Mouse (Mus musculus) stomach, embryonic 14.5 days (tissue): ENCODE measurements around the gene Usp49. TPM values are rescaled to one million over a fixed set of nuclear protein-coding genes. Genes with fewer than 3 reads are reported as not detected.
"Not testable (repeated sequence)": the region's sequence is repeated elsewhere in the genome, so short reads cannot be mapped to it uniquely, and the experiment has no call there.

ENCODE experiments used
- ATAC-seq: fragments of 200-750 bp; cut with Nextera tagmentation; 2 replicates; pipeline ENCODE4 v1.8.0; 2017; ENCODE audit warnings: low read depth, moderate TSS enrichment; ENCODE audit not compliant: insufficient number of reproducible peaks, insufficient read depth, low FRiP score
- H3K27ac ChIP-seq: fragments of 300-500 bp; sonication (generic); 2 replicates; pipeline ENCODE4 v1.5.1; 2014; ENCODE audit warnings: mild to moderate bottlenecking, low read length, moderate library complexity, mixed read lengths
- H3K27me3 ChIP-seq: fragments of 300-500 bp; sonication (generic); 2 replicates; pipeline ENCODE4 v1.6.1; 2014; ENCODE audit warnings: low read length, control low read depth, mixed read lengths; ENCODE audit not compliant: control insufficient read depth, insufficient read depth
- H3K36me3 ChIP-seq: fragments of 300-500 bp; sonication (generic); 2 replicates; pipeline ENCODE4 v1.6.1; 2014; ENCODE audit warnings: mild to moderate bottlenecking, control low read depth, low read length, moderate library complexity, mixed read lengths; ENCODE audit not compliant: control insufficient read depth, insufficient read depth
- H3K4me1 ChIP-seq: fragments of 300-500 bp; sonication (generic); 2 replicates; pipeline ENCODE4 v1.6.1; 2014; ENCODE audit warnings: low read length, control low read depth, mixed read lengths; ENCODE audit not compliant: control insufficient read depth, insufficient read depth
- H3K4me2 ChIP-seq: fragments of 300-500 bp; sonication (generic); replicated peaks from 2 replicates; pipeline ENCODE4 v1.6.1; 2014; ENCODE audit warnings: low read depth, low read length, control low read depth
- H3K4me3 ChIP-seq: fragments of 300-500 bp; sonication (generic); 2 replicates; pipeline ENCODE4 v1.5.1; 2014; ENCODE audit warnings: low read depth, low read length, control low read depth
- H3K9ac ChIP-seq: fragments of 300-500 bp; sonication (generic); replicated peaks from 2 replicates; pipeline ENCODE4 v1.6.1; 2014; ENCODE audit warnings: low read depth, mild to moderate bottlenecking, control low read depth, low read length, moderate library complexity, mixed read lengths
- H3K9me3 ChIP-seq: fragments of 300-500 bp; sonication (generic); 2 replicates; pipeline ENCODE4 v1.6.1; 2016; ENCODE audit warnings: low read depth, low read length, control low read depth; ENCODE audit not compliant: control insufficient read depth
- WGBS: fragments of 180-500 bp; shearing (Covaris S2); extraction: QIAGEN DNeasy Blood & Tissue Kit; methylation state at CpG from one replicate; pipeline ENCODE4 v1.1.7; 2014; 5-methylcytosine and 5-hydroxymethylcytosine counted together
- polyA plus RNA-seq: library from polyadenylated mRNA; unstranded; fragments of >200 nt; fragmentation: Nextera tagmentation; extraction: Ambion mirVana; gene quantifications from 2 replicates; pipeline ENCODE4 v1.2.1, GENCODE M21; 2014

The Usp49 gene
- polyA plus RNA-seq, 1 experiment from 2014 or later: 4.9 TPM

DNA sequence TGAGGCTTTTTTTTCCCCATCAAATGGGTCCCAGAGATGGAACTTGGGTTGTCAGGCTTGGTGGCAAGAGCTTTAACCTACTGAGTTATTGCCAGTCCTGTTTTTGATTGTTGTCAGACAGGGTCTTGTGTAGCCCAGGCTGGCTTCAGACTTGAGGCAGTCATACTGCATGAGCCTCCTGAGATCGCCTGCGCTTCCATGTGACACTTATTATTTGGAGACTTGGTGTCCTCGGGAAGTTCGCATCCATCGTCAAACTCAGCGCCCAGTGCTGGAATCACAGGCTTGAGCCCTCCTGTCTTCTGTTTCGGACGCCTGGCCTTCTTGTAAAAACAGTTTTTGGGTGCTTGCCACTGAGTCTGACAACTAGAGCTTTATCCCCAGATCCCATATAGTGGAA is 14.4 kb upstream of the Usp49 start:
- Histone ChIP-seq H3K27me3 (no peaks in the 10 kb centered on the region), H3K4me3 (no peak overlapping the region), H3K4me1 (peaks cover 8% of the 10 kb centered on the region), H3K9ac (no peak overlapping the region), H3K4me2 (no peak overlapping the region), H3K36me3 (peaks cover 38% of the 10 kb centered on the region), H3K27ac (no peak overlapping the region), H3K9me3 (no peaks in the 10 kb centered on the region)
- 91% methylated on average over 8 of the region's 8 CpGs for WGBS
- no peak for ATAC-seq

DNA sequence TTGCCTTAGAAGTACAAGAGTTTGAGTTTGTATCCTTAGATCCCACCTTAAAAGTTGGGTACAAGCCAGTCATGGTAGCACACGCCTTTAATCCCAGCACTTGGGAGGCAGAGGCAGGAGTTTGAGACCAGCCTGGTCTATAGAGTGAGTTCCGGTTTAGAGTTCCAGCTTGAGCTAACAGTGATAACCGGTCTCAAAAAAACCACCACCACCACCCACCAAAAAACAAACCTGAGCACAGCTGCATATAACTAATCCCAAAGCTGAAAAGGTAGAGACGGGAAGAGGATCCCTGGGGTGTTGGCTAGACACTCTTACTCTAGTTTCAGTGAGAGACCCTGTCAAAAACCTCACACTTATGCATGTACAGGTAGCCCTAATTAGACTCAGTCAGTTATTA is 13.8 kb upstream of the Usp49 start:
- H3K27me3 ChIP-seq: no peaks in the 10 kb centered on the region
- peaks cover 38% of the 10 kb centered on the region for H3K36me3 ChIP-seq
- ATAC-seq: no peak
- no peak overlapping the region for H3K4me2 ChIP-seq
- WGBS: 94% methylated on average over 4 of the region's 4 CpGs
- H3K4me3 ChIP-seq: no peak overlapping the region
- peaks cover 8% of the 10 kb centered on the region for H3K4me1 ChIP-seq
- H3K9ac ChIP-seq: no peak overlapping the region
- H3K27ac ChIP-seq: no peak overlapping the region
- no peaks in the 10 kb centered on the region for H3K9me3 ChIP-seq

- no peak overlapping the region for H3K9ac ChIP-seq
- 91% methylated on average over 9 of the region's 9 CpGs for WGBS
- H3K4me2 ChIP-seq: no peak overlapping the region
- H3K27ac ChIP-seq: no peak overlapping the region
- H3K36me3 ChIP-seq: peaks cover 46% of the 10 kb centered on the region
- H3K27me3 ChIP-seq: no peaks in the 10 kb centered on the region
- H3K9me3 ChIP-seq: no peaks in the 10 kb centered on the region
- no peak overlapping the region for H3K4me3 ChIP-seq
- H3K4me1 ChIP-seq: no peaks in the 10 kb centered on the region; the same call in 1 of the 2 replicates
- ATAC-seq: no peak
Observed at GRCm38 (mm10) chr17:47617605-47618307, 12.7 kb upstream of the Usp49 start.

GRCm38 (mm10) chr17:47618556-47619311 is 11.8 kb upstream of the Usp49 start:
- Histone ChIP-seq H3K4me1 (no peaks in the 10 kb centered on the region), H3K4me3 (no peak overlapping the region), H3K9me3 (no peaks in the 10 kb centered on the region), H3K27me3 (no peaks in the 10 kb centered on the region), H3K27ac (no peak overlapping the region), H3K9ac (no peak overlapping the region), H3K4me2 (no peak overlapping the region), H3K36me3 (peaks cover 53% of the 10 kb centered on the region)
- 85% methylated on average over 13 of the region's 13 CpGs for WGBS
- no peak for ATAC-seq

- Histone ChIP-seq H3K4me2 (no peak overlapping the region), H3K9me3 (no peaks in the 10 kb centered on the region), H3K27ac (no peak overlapping the region), H3K4me1 (peaks cover 1% of the 10 kb centered on the region; the same call in 1 of the 2 replicates), H3K4me3 (no peak overlapping the region), H3K27me3 (no peaks in the 10 kb centered on the region), H3K36me3 (peaks cover 47% of the 10 kb centered on the region), H3K9ac (no peak overlapping the region)
- 96% methylated on average over 14 of the region's 14 CpGs for WGBS
- ATAC-seq: no peak
Observed at GRCm38 (mm10) chr17:47622912-47623554, 7.5 kb upstream of the Usp49 start.

GRCm38 (mm10) chr17:47624572-47624971 is 5.9 kb upstream of the Usp49 start:
- 87% methylated on average over 4 of the region's 5 CpGs for WGBS

GRCm38 (mm10) chr17:47625088-47625487 is 5.4 kb upstream of the Usp49 start:
- H3K4me2 ChIP-seq: no peak overlapping the region
- H3K27ac ChIP-seq: no peak overlapping the region
- no peaks in the 10 kb centered on the region for H3K9me3 ChIP-seq
- H3K4me1 ChIP-seq: peaks cover 4% of the 10 kb centered on the region; the same call in 1 of the 2 replicates
- H3K27me3 ChIP-seq: no peaks in the 10 kb centered on the region
- no peak for ATAC-seq
- 95% methylated on average over 2 of the region's 2 CpGs for WGBS
- H3K4me3 ChIP-seq: no peak overlapping the region
- peaks cover 38% of the 10 kb centered on the region for H3K36me3 ChIP-seq
- H3K9ac ChIP-seq: no peak overlapping the region

More at GRCm38 (mm10) chr17:47624572-47624971, 5.9 kb upstream of the Usp49 start:
- not testable (repeated sequence) for H3K4me3 ChIP-seq, H3K9ac ChIP-seq, ATAC-seq, H3K4me1 ChIP-seq, H3K9me3 ChIP-seq, H3K27me3 ChIP-seq, H3K27ac ChIP-seq, H3K4me2 ChIP-seq
- peaks cover 40% of the 10 kb centered on the region for H3K36me3 ChIP-seq

DNA sequence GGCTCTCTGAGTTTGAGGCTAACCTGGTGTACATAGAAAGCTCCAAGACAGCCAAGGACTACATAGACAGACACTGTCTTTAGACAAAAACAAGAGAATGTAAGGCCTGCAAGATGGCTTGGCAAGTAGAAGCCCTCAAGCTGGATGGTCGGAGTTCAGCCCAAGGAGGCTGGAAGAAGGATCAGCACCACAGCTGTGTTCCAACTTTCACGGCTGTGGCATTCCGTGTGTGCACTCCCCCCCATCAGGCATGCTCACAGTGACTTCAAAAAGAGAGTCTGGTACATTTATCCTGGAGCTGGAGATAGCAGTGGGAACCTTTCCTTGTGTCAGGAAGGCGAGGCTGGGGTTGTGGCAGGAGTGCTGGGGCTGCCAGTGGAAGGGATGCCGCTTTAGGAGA is 4.5 kb upstream of the Usp49 start:
- Histone ChIP-seq H3K4me2 (no peak overlapping the region), H3K4me3 (no peak overlapping the region), H3K27ac (no peak overlapping the region), H3K27me3 (no peaks in the 10 kb centered on the region), H3K9me3 (no peaks in the 10 kb centered on the region), H3K9ac (no peak overlapping the region), H3K36me3 (peaks cover 33% of the 10 kb centered on the region), H3K4me1 (peaks cover 10% of the 10 kb centered on the region)
- ATAC-seq: no peak
- WGBS: 83% methylated on average over 5 of the region's 5 CpGs
